Mouse (Mus musculus) right cerebral cortex, postnatal 10 days (tissue): ENCODE measurements around the gene Eif5.
A peak's percentile ranks its signal among the peaks of the same experiment; 100 is the strongest.
"Not testable (repeated sequence)": the region's sequence is repeated elsewhere in the genome, so short reads cannot be mapped to it uniquely, and the experiment has no call there.

ENCODE experiments used
- DNase-seq, 2 experiments: peaks; one replicate each; pipeline ENCODE4 v3.0.0; 2021; ENCODE audit warnings: low spot score in 2 of 2

The Eif5 gene

DNA sequence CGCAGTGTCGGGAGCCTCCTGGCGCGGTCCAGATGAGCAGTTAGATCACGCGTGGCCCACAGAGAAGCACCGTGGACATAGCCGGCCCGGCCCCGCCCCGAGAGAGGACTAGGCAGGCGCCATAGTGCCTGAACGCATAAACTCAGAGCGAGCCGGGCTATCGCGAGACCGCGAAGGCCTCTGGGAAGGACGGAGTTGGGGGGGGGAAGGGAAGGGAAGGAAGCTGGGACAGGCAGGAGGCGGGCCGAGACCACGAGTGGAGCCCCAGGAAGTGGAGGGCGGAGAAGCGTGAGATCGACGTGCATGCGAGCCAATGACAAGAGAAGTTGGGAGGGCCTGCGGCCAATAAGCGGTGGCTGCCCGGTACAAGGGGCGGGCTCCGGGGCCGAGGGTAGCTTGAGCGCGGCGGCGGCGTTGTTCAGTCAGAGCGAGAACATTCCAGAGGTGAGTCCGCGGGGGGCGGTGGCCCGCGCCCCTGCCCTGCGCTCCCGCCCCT is at the start of gene Eif5:
Gene Eif5 (plus strand): TSS at position 221 of the 496 bp plus-strand sequence.
- DNase-seq, result peak; percentile 99 to 100

DNA sequence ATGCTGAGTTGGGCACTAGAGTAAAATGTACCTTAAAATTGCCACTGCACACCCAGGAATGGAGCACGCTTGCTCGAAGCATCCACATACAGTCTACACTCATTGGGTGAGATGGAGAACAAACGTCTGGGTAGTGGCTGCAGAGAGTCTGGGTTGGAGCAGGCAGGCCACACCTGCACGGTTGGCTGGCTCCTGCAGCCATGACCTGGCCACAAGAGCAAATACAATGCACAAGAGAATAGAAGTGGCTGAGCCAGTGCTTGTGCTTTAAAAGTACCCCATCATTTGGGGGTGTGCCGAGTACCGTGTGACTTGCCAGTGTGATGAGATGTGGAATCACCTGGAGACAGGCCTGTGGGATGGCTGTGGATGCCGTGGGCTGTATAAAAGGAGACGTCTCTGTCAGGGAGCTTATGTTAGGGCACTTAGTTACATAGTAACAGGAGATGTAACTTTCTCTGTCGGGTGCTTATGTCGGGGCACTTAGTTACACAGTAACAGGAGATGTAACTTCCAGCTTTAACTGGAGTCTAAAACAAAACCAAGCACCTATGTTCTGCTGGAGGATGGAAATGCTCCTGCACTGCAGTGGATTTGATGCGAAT is 48.5 kb upstream of the Eif5 start:
- no peak for DNase-seq

DNA sequence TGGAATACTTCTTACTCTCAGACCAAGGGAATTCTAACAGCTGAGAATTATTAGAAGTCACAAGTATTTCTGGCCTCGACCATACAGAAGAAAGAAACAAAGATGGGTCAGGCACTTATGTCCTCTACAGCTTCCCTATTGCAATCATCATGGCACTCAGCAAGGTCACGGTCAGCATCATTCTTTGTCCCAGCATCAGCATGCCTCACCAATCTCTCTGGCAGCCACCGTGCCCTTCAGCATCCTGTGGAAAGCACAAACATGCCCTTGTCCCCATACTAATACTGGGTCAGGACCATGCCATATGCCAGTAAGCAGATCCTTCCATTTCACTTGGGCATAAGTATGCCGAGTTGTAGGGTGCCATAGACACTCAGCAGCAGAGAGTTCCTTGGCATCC is 42.9 kb upstream of the Eif5 start:
- DNase-seq, result no peak

DNA sequence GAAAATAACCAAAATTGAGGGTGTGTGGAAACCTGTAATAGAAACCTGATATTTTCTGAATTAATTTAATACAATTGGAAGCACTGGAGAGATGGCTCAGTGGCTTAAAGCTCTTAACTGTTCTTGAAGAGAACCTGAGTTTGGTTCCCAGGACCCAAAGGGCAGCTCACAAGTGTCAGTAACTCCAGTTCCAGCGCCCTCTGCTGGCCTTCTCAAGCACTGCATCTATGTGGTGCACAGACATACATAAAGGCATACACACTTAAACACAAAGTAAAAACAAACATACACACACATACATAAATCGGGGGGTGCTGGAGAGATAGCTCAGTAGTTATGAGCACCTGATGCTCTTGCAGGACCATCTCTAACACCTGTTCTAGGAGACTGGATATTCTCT is 40.7 kb upstream of the Eif5 start:
- DNase-seq, result no peak

DNA sequence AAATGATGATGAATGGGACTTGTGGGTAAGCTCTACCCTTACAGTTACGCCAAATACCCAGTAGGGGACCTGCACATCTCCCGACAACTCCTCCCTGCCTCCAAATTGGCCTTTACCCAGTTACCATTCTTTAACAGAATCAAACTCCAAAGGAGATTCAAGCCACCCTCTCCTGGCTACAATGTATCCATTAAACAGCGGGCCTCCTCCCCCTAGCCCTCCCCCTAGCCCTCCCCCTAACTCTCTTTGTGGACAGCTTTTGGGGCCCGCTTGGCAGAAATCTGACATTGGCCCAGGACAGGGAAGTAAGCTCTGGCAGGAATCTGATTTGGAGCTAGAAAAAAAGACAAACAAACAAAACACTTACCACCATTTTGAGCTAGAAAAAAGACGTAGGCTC is 38.2 kb upstream of the Eif5 start:
- peak in 1 of 2 experiments; percentile 56 for DNase-seq

DNA sequence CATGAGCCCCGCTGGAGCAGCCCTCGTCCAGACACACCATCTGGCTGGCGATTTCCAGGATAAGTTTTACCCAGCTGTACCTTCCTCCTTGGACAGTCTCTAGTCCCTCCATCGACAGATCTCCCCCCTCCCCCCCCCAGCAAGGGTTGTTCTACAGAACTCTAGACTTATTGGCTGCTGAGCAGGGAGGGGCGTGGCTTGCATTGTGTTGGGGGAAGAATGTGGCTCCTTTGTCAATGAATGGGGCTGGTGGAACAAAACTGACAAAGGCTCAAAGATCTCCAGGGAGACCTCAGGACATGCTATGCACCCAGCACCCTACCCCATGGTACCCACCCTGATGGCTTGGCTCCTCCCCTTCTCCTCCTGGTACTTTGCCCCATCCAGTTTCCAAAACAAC is 37.1 kb upstream of the Eif5 start:
- DNase-seq, result no peak

DNA sequence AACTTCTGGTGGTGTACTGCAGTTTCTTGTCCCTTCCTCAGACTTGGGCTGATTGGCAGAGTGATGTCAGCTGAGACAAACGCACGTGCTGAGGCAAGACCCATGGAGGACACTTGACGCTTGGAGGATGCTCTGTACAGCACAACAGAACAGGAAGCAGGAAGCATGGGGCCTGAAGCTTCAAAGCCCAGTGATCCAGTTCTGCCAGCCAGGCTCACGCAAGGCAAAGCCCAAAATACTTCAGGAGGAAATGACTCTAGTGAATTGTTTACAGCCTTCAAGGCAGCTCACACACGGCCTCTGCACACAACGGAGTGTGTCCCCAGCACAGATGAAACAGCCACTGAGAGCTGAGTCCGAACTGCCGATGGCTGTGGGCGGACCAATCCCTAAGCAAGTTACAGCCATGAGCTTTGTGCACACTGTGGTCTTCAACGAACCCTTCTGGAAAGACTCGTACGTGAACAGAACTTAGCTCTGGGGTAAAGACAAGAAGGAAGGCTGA is 34.7 kb upstream of the Eif5 start:
- DNase-seq, result no peak

DNA sequence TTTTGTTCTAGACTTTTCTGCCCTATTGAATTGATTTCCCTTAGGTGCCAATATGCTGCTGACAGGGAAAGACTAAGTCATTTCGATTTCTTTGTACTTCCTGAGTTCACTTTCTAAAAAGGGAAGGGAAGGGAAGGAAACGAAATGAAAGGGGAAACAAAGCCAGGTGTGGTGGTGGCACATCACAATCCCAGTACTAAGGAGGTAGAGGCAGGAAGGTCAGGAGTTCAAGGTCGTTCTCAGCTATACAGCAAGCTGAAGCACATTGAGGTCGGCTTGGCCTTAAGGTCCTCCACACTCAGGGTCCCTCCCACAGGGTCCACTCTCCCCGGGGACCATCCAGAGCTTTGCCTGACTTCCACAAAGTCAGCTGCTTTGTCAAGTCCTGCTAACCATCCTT is 34.2 kb upstream of the Eif5 start:
- no peak for DNase-seq

DNA sequence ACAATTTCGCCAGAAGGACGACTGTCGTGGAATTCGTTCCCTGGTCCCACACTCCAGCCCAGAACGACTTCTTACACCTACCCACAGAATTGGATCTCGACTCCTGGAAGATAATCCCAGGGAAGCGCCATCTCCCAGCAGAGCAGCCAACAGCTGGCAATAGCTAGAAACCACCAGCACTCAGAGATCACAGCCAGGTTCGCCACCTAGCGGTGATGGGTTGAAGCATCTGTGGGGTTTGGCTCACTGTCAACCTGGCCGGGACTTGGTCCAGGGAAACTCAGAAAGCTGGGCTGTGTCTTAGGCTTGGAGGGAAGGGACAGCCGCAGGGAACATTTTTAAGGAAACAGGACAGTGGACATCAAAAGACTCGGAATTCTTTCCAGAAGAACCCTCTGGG is 32.9 kb upstream of the Eif5 start:
- peak; percentile 95 to 96 for DNase-seq

DNA sequence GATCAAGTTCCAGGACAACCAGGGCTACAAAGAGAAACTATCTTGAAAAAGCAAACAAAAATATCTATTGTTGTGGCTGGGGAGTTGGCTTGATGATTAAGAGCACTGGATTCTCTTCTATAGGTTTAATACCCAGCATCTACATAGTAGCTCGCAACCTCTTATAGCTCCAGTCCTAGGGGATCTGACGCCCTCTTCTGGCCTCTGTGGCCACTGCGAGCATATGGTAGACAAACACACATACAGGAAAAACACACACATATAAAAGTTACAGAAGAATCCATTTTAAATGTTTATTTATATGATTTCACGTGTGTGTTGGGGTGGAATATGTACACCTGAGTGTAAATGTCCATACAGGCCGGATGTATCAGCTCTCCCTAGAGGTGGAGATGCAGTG is 30.8 kb upstream of the Eif5 start:
- no peak for DNase-seq

DNA sequence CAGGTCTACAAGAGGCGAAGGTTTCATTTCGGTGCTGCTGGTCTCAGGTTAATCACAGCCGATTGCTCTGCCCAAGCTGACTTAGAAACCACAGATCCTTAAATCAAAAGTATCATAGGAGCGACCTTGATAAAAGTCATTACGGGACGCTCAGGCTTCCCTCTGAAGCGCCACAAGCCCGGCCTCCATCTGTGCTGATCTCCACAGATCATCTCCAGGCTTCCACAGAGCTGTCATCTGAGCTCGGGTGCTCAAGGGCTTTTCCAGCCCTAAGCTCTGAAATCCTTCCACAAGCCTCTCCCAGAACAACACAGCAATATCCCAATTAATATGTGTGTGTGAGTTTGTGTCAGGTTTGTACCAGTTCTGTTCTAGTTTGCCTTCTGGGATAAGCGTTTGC is 29.9 kb upstream of the Eif5 start:
- DNase-seq, result no peak

DNA sequence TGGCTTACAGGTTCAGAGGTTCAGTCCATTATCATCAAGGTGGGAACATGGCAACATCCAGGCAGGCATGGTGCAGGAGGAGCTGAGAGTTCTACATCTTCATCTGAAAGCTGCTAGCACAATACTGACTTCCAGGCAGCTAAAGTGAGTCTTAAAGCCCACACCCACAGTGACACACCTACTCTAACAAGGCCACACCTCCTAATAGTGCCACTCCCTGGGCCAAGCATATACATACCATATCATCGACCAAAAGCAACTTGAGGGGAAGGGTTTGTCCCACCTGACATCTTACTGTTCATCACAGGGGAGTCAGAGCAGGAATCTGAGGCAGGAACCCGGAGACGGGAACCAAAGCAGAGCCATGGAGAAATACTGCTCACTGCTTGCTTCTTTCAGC is 29.4 kb upstream of the Eif5 start:
- DNase-seq, result not testable (repeated sequence)

DNA sequence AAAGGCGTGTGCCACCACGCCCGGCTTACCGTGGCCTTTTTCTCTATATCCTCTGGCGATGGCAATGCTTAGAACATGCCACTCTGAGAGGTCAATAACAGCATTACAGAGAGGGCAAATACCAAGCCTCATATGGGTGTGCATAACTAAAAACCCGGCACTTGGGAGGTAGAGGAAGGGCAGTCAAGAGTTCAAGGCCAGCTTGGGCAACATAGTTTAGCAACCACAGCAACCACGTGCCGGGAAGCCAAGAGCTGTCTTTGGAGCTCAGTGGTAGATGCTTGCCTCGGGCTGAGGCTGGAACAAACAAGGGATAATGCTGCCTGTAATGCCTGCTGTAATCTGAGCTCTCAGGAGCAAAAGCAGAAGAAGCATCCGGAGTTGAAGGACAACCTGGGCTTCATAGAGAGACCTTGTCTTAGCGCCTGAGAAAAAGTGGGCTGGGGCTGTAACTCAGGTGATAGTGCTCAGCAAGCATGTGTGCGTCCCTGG is 25.2 kb upstream of the Eif5 start:
- DNase-seq, result no peak

DNA sequence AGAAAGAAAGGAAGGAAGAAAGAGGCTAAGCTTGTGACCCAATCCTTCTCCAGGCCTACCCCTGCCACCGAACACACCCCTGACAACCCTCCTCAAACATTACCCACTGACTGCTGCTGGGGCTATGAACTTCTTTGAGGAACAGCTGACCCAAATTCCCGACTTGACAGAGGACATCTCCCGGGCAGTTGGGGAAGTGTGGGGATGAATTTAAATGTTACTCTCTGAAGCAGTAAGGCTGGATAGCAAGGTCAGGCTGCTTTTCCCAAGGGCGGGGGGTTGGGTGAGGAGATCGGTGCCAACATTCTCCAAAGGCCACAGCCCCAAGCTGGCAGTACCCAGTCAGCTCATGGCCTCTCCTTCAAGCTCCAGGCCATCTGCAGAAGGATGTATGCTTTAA is 24.1 kb upstream of the Eif5 start:
- DNase-seq, result peak; percentile 61 to 78

DNA sequence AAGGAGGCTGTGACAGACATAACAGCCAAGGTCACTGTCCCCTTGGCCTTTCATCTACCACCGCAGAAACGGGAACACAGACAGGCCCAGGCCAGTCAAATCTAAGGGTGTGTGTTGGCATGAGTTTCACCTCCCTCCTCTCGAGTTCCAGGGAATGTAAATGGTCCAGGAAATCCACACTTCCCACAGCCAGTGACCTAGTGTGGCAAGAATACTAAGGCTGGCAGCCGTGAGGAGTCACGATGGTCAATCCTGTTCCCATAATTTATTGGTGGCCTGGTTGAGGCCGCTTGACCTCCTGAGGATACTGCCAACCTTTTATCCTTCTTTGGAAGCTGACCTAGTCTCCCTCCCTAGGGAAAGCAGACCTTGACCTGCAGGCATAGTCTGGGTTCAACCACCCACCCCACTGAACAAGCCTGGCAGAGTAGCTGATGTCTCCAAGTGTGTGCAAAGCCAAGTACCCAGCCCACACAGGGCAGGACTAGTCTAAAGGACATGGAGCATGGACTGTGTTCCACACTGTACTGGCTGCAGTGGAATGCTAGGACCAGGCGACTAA is 23.5 kb upstream of the Eif5 start:
- peak; percentile 36 to 51 for DNase-seq

DNA sequence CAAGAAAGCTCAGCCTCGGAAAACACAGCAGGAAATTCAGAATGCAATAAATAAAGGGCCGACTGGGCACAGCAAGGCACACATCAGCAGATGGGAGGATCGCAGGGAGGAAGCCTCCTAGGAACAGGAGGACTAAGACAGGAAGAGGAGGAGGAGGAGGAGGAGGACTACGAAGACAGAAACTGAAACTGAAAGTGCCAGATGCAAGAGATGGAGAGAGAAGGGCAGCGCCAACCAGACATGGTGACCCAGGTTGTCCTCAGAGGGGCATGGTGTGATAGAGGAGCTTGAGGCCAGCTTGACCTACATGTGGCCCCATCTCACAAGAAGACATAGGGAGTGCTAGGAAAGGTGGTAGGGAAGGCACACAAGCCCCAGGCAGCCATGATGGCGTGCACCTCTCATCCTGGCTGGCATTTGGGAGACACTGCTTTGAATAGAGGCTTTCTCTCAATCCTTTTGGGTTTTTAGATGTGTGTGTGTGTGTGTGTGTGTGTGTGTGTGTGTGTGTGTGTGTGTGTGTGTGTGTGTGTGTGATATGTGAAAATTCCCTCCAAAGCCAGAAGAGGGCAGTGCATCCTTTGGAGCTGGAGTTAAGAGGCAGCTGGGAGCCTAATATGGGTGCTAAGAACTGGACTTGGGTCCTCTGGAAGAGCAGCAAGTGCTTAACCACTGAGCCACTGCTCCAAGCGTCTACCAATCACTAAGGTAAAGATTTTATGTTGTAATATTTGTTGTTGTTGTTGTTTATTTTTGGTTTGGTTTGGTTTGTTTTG is 22.8 kb upstream of the Eif5 start:
- no peak for DNase-seq

DNA sequence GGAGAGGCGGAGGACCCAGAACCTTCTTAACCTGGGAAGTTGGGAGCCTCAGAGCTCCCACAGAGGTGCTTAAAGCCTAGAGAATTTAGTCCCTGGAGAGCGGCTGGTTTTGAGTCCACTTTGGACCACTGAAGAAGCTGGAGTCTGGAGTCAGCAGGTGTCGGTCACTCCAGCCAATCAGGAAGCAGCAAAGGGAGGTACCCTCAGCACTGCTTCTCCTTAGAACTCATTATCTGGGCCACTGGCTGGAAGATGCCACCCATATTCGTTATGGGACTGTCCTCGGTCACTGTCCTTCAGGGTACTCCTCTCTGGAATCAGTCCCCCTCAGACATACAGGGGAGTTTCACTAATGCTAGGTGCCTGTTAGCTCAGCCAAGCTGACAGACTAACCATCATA is 21.9 kb upstream of the Eif5 start:
- DNase-seq, result no peak

DNA sequence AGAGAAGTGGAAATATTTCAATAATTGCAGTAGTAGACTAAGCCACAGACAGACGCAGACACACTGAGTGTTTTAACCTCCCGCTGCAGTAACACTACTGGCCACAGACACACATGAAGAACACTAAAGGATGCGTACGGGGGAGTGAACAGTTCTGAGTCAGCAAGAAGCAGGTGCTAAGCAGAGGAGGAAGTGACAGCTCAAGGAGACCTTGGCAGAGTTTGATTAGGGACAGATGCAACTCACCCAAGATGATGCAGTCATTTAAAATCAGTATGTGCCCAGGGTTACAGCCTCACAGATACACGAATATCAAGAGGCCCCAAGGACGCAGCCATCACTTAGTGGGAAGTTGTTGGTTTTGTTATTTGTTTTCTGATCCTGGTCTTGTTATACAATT is 21.0 kb upstream of the Eif5 start:
- no peak for DNase-seq

DNA sequence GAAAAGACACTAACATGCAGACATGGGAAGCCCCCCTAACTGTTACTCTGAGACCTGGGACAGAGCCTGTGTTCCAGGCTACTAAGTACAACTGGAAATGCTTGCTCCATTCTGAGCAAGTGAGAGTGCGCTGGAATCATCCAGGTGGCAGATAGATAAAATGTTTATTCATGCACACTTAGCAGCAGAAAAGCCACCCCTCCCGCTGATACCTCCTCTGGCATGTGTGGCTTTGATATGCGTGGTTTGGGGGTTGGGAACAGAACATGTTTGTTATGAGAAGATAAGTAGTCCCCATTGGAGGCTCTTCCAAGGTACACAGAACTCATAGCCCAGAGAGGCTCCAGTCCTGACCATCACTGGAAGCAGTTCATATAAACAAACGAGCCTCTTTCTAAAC is 19.9 kb upstream of the Eif5 start:
- DNase-seq, result no peak

DNA sequence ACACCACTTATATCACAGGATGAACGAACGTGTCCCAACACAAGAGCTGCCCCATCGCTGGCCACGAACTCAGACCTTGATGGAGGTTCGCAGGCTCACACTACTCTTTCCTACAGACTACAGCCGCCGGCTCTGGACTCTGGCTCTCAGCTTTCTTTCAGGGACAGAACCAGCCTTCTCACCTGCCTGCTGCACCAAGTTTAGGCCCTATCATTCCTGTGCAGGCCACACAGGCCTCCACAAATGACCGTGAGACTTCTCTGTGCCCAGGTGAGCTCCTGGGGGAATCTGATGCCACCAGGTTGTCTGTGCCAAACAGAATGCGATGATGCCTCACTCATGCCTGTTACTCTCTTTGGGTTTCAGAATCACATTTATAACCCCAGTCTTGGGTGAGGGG is 19.4 kb upstream of the Eif5 start:
- DNase-seq, result no peak

DNA sequence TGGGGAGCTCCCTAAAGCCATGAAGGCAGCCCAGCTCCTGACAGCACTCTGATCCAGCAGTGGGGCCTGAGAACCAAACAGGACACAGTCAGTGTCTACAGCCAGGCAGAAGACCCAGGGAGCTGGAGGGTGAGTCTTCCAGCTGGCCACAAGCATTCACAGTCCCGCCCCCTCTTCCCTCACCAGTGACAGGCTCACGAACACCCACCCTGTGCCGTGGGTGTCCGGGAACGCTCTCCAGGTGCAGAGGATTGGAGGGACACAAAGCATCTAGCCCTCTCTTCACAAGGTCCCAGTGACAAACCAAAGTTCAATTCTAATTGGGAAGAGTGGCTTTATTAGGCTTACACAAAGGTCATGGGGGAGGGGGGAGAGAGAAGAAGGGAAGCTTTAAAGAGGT is 18.0 kb upstream of the Eif5 start:
- no peak for DNase-seq

DNA sequence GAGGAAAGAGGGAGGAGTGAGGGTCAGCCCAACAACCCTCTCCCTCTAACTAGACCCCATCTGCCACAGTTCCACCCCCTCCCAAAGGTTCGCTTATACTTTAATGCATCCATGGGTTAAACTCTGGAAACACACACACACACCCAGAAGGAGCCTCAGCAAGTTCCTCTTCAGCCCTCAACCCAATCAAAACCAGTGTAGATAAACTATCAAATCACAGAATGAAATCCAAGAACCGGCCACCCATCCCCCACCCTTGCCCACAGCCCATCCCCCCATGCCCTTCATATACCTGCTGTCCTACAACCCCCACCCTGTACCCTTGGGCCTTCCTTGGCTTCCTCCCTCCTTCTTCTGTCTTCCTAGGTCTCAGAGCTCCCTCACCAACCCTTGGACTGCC is 16.8 kb upstream of the Eif5 start:
- no peak for DNase-seq

DNA sequence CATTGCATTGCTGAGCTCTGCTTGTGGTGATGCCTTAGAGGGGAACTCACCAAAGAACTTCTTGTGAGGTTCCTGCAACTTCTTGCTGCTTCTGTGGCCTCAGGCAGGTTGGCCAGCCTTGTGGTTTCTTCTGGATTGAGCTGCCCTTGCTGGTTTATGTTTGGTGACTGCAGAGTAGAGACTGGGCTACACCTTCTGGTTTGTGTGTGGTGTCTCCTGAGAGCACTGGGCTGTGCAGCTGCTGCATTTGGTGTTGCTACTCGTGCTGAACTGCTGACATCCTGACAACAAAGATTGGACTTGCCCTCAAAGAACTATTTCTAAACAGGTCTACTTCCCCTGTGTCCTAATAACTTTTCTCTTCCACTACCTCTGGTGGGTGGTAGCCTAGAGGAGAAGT is 13.3 kb upstream of the Eif5 start:
- DNase-seq, result no peak
